Mouse (Mus musculus): ENCODE data around the gene Apobec2. TPM values are rescaled to one million over a fixed set of nuclear protein-coding genes. Genes with fewer than 3 reads are reported as not detected.

The Apobec2 gene
- total RNA-seq, 2 experiments from 2014 or later: 585 to 600 TPM

- no peak for DNase-seq (ENCODE audit: low spot score in 2 of 2)
Measured at GRCm38 (mm10) chr17:48442745-48443457, 10.2 kb upstream of the Apobec2 start.

GRCm38 (mm10) chr17:48437421-48437911 is 4.7 kb upstream of the Apobec2 start:
- DNase-seq (ENCODE audit: low spot score in 2 of 2): peak in 1 of 2 experiments; percentile 51

- DNase-seq (ENCODE audit: low spot score in 2 of 2): no peak
Measured at GRCm38 (mm10) chr17:48436487-48436886, 3.8 kb upstream of the Apobec2 start.

GRCm38 (mm10) chr17:48434479-48434878 is 1.7 kb upstream of the Apobec2 start:
- DNase-seq (ENCODE audit: low spot score in 2 of 2): no peak

GRCm38 (mm10) chr17:48433689-48434330 is 1.1 kb upstream of the Apobec2 start:
- DNase-seq (ENCODE audit: low spot score in 2 of 2): no peak

- DNase-seq (ENCODE audit: low spot score in 2 of 2): no peak
Measured at GRCm38 (mm10) chr17:48433006-48433655, 401 bp upstream of the Apobec2 start.

- no peak for DNase-seq (ENCODE audit: low spot score in 2 of 2)
Measured at GRCm38 (mm10) chr17:48431054-48431453, 1.7 kb downstream of the Apobec2 start.

GRCm38 (mm10) chr17:48430394-48430793 is 2.3 kb downstream of the Apobec2 start:
- DNase-seq (ENCODE audit: low spot score in 2 of 2): no peak

GRCm38 (mm10) chr17:48427852-48428530 is 4.7 kb downstream of the Apobec2 start:
- no peak for DNase-seq (ENCODE audit: low spot score in 2 of 2)

- DNase-seq (ENCODE audit: low spot score in 2 of 2): peak in 1 of 2 experiments; percentile 20
Measured at GRCm38 (mm10) chr17:48426991-48427750, 5.6 kb downstream of the Apobec2 start.

GRCm38 (mm10) chr17:48425823-48426612 is 6.7 kb downstream of the Apobec2 start:
- no peak for DNase-seq (ENCODE audit: low spot score in 2 of 2)

- no peak for DNase-seq (ENCODE audit: low spot score in 2 of 2)
Measured at GRCm38 (mm10) chr17:48424237-48424636, 8.5 kb downstream of the Apobec2 start.

- no peak for DNase-seq (ENCODE audit: low spot score in 2 of 2)
Measured at GRCm38 (mm10) chr17:48419571-48419970, 13.2 kb downstream of the Apobec2 start.

GRCm38 (mm10) chr17:48418781-48419180 is 13.9 kb downstream of the Apobec2 start:
- DNase-seq (ENCODE audit: low spot score in 2 of 2): no peak

- no peak for DNase-seq (ENCODE audit: low spot score in 2 of 2)
Measured at GRCm38 (mm10) chr17:48418174-48418573, 14.6 kb downstream of the Apobec2 start.

GRCm38 (mm10) chr17:48417521-48417920 is 15.2 kb downstream of the Apobec2 start:
- no peak for DNase-seq (ENCODE audit: low spot score in 2 of 2)

GRCm38 (mm10) chr17:48416425-48417195 is 16.1 kb downstream of the Apobec2 start:
- peak in 1 of 2 experiments; percentile 50 for DNase-seq (ENCODE audit: low spot score in 2 of 2)

- no peak for DNase-seq (ENCODE audit: low spot score in 2 of 2)
Measured at GRCm38 (mm10) chr17:48416011-48416410, 16.7 kb downstream of the Apobec2 start.

GRCm38 (mm10) chr17:48411241-48411640 is 21.5 kb downstream of the Apobec2 start:
- no peak for DNase-seq (ENCODE audit: low spot score in 2 of 2)

Measured in gastrocnemius, postnatal 4 days (tissue).